Mouse (Mus musculus): ENCODE data around the gene Dennd4a. TPM values are rescaled to one million over a fixed set of nuclear protein-coding genes. Genes with fewer than 3 reads are reported as not detected.

Gene Dennd4a
- polyA plus RNA-seq, 1 experiment from 2014 or later = 10.0 TPM

GRCm38 (mm10) chr9:64791676-64792075 lies 19.5 kb upstream of the Dennd4a start:
- ATAC-seq (ENCODE audit: insufficient number of reproducible peaks, insufficient read depth, low FRiP score, low TSS enrichment) = no peak
- H3K4me3 ChIP-seq = no peak overlapping the region
- WGBS = 48% methylated on average over 1 of the region's 1 CpGs
- 0 out of 2 replicates have a peak overlapping the region, but pooled peaks have one; percentile 60 for H3K27ac ChIP-seq
- H3K9me3 ChIP-seq = no peaks in the 10 kb centered on the region
- no peaks in the 10 kb centered on the region; the same call in 1 of the 2 replicates for H3K4me1 ChIP-seq
- H3K27me3 ChIP-seq = no peaks in the 10 kb centered on the region
- H3K9ac ChIP-seq = no peak overlapping the region
- H3K4me2 ChIP-seq (replicated peaks) = no peak overlapping the region
- H3K36me3 ChIP-seq = no peaks in the 10 kb centered on the region

- Histone ChIP-seq H3K4me3 (no peak overlapping the region), H3K9ac (no peak overlapping the region), H3K27me3 (no peaks in the 10 kb centered on the region), H3K9me3 (no peaks in the 10 kb centered on the region), H3K36me3 (no peaks in the 10 kb centered on the region), H3K27ac (peak overlapping the region; percentile 60; the same call in 1 of the 2 replicates), H3K4me1 (no peaks in the 10 kb centered on the region; the same call in 1 of the 2 replicates), H3K4me2 (replicated peaks) (no peak overlapping the region)
- no peak for ATAC-seq (ENCODE audit: insufficient number of reproducible peaks, insufficient read depth, low FRiP score, low TSS enrichment)
- 53% methylated on average over 10 of the region's 10 CpGs for WGBS
These were observed 18.5 kb upstream of the Dennd4a start for GRCm38 (mm10) chr9:64792379-64793274.

- Histone ChIP-seq H3K9me3 (no peaks in the 10 kb centered on the region), H3K4me3 (no peak overlapping the region), H3K36me3 (no peaks in the 10 kb centered on the region), H3K27me3 (no peaks in the 10 kb centered on the region), H3K27ac (no peak overlapping the region), H3K4me1 (no peaks in the 10 kb centered on the region), H3K9ac (no peak overlapping the region), H3K4me2 (replicated peaks) (no peak overlapping the region)
- ATAC-seq (ENCODE audit: insufficient number of reproducible peaks, insufficient read depth, low FRiP score, low TSS enrichment) = no peak
These were observed 17.9 kb upstream of the Dennd4a start for GRCm38 (mm10) chr9:64793275-64793590.

- H3K36me3 ChIP-seq = no peaks in the 10 kb centered on the region
- no peak overlapping the region for H3K9ac ChIP-seq
- H3K9me3 ChIP-seq = no peaks in the 10 kb centered on the region
- no peak overlapping the region for H3K27ac ChIP-seq
- no peaks in the 10 kb centered on the region for H3K4me1 ChIP-seq
- no peak overlapping the region for H3K4me3 ChIP-seq
- no peak overlapping the region for H3K4me2 ChIP-seq (replicated peaks)
- 65% methylated on average over 3 of the region's 3 CpGs for WGBS
- ATAC-seq (ENCODE audit: insufficient number of reproducible peaks, insufficient read depth, low FRiP score, low TSS enrichment) = no peak
- no peaks in the 10 kb centered on the region for H3K27me3 ChIP-seq
These were observed 17.3 kb upstream of the Dennd4a start for GRCm38 (mm10) chr9:64793794-64794193.

- Histone ChIP-seq H3K4me3 (no peak overlapping the region), H3K4me2 (replicated peaks) (no peak overlapping the region), H3K4me1 (no peaks in the 10 kb centered on the region), H3K27me3 (no peaks in the 10 kb centered on the region), H3K9ac (no peak overlapping the region), H3K36me3 (no peaks in the 10 kb centered on the region), H3K9me3 (no peaks in the 10 kb centered on the region), H3K27ac (no peak overlapping the region)
- no peak for ATAC-seq (ENCODE audit: insufficient number of reproducible peaks, insufficient read depth, low FRiP score, low TSS enrichment)
- 60% methylated on average over 6 of the region's 6 CpGs for WGBS
These were observed 16.4 kb upstream of the Dennd4a start for GRCm38 (mm10) chr9:64794448-64795420.

GRCm38 (mm10) chr9:64795846-64796615 lies 15.1 kb upstream of the Dennd4a start:
- Histone ChIP-seq H3K4me2 (replicated peaks) (no peak overlapping the region), H3K27me3 (no peaks in the 10 kb centered on the region), H3K9me3 (0 out of 2 replicates have a peak, but pooled peaks cover 4% of the 10 kb centered on the region), H3K36me3 (no peaks in the 10 kb centered on the region), H3K27ac (no peak overlapping the region), H3K9ac (no peak overlapping the region), H3K4me1 (no peaks in the 10 kb centered on the region), H3K4me3 (no peak overlapping the region)
- ATAC-seq (ENCODE audit: insufficient number of reproducible peaks, insufficient read depth, low FRiP score, low TSS enrichment) = no peak
- 65% methylated on average over 3 of the region's 3 CpGs for WGBS

- Histone ChIP-seq H3K27me3 (no peaks in the 10 kb centered on the region), H3K9me3 (0 out of 2 replicates have a peak, but pooled peaks cover 4% of the 10 kb centered on the region), H3K4me2 (replicated peaks) (no peak overlapping the region), H3K9ac (no peak overlapping the region), H3K4me1 (no peaks in the 10 kb centered on the region), H3K36me3 (no peaks in the 10 kb centered on the region), H3K4me3 (no peak overlapping the region), H3K27ac (no peak overlapping the region)
- no peak for ATAC-seq (ENCODE audit: insufficient number of reproducible peaks, insufficient read depth, low FRiP score, low TSS enrichment)
- 87% methylated on average over 4 of the region's 4 CpGs for WGBS
These were observed 13.7 kb upstream of the Dennd4a start for GRCm38 (mm10) chr9:64797392-64797791.

GRCm38 (mm10) chr9:64798099-64798498 lies 13.0 kb upstream of the Dennd4a start:
- ATAC-seq (ENCODE audit: insufficient number of reproducible peaks, insufficient read depth, low FRiP score, low TSS enrichment) = no peak
- H3K4me2 ChIP-seq (replicated peaks) = no peak overlapping the region

GRCm38 (mm10) chr9:64798859-64799258 lies 12.3 kb upstream of the Dennd4a start:
- ATAC-seq (ENCODE audit: insufficient number of reproducible peaks, insufficient read depth, low FRiP score, low TSS enrichment) = no peak
- Histone ChIP-seq H3K9me3 (0 out of 2 replicates have a peak, but pooled peaks cover 4% of the 10 kb centered on the region), H3K4me3 (no peak overlapping the region), H3K4me2 (replicated peaks) (no peak overlapping the region), H3K36me3 (no peaks in the 10 kb centered on the region), H3K4me1 (no peaks in the 10 kb centered on the region), H3K27ac (no peak overlapping the region), H3K9ac (no peak overlapping the region), H3K27me3 (no peaks in the 10 kb centered on the region)
- WGBS = 80% methylated on average over 2 of the region's 2 CpGs

More at GRCm38 (mm10) chr9:64798099-64798498, 13.0 kb upstream of the Dennd4a start:
- Histone ChIP-seq H3K36me3 (no peaks in the 10 kb centered on the region), H3K9me3 (0 out of 2 replicates have a peak, but pooled peaks cover 4% of the 10 kb centered on the region), H3K27me3 (no peaks in the 10 kb centered on the region), H3K27ac (no peak overlapping the region), H3K4me3 (no peak overlapping the region), H3K9ac (no peak overlapping the region), H3K4me1 (no peaks in the 10 kb centered on the region)

- Histone ChIP-seq H3K4me1 (no peaks in the 10 kb centered on the region), H3K4me3 (no peak overlapping the region), H3K9me3 (0 out of 2 replicates have a peak, but pooled peaks cover 4% of the 10 kb centered on the region), H3K27ac (no peak overlapping the region), H3K9ac (no peak overlapping the region), H3K27me3 (no peaks in the 10 kb centered on the region), H3K36me3 (no peaks in the 10 kb centered on the region), H3K4me2 (replicated peaks) (no peak overlapping the region)
- 91% methylated on average over 5 of the region's 5 CpGs for WGBS
- ATAC-seq (ENCODE audit: insufficient number of reproducible peaks, insufficient read depth, low FRiP score, low TSS enrichment) = no peak
These were observed 11.6 kb upstream of the Dennd4a start for GRCm38 (mm10) chr9:64799504-64799903.

GRCm38 (mm10) chr9:64802561-64802960 lies 8.6 kb upstream of the Dennd4a start:
- Histone ChIP-seq H3K27ac (no peak overlapping the region), H3K4me1 (no peaks in the 10 kb centered on the region), H3K4me3 (no peak overlapping the region), H3K36me3 (no peaks in the 10 kb centered on the region), H3K9ac (no peak overlapping the region), H3K9me3 (0 out of 2 replicates have a peak, but pooled peaks cover 4% of the 10 kb centered on the region), H3K27me3 (no peaks in the 10 kb centered on the region), H3K4me2 (replicated peaks) (no peak overlapping the region)
- no peak for ATAC-seq (ENCODE audit: insufficient number of reproducible peaks, insufficient read depth, low FRiP score, low TSS enrichment)
- 85% methylated on average over 5 of the region's 5 CpGs for WGBS
